Mouse (Mus musculus) lung, adult 2 months (tissue): ENCODE results near the gene Nat8.

Source experiments
- CTCF ChIP-seq: fragments of 200-500 bp; IDR thresholded peaks from 2 replicates; pipeline ENCODE4 v1.5.1; 2011; ENCODE audit warnings: mild to moderate bottlenecking, low read length, control low read depth; ENCODE audit not compliant: insufficient read depth
- POLR2A ChIP-seq: fragments of 200-500 bp; IDR thresholded peaks from 2 replicates; pipeline ENCODE4 v1.6.1; 2011; ENCODE audit warnings: low read depth, mild to moderate bottlenecking, control low read depth, low read length, borderline replicate concordance; ENCODE audit errors: extremely low read depth

- TF ChIP-seq POLR2A (no peak), CTCF (no peak)
Measured at GRCm38 (mm10) chr6:85839982-85840381, 8.1 kb upstream of the Nat8 start.
